Comparison of ENCODE assay signal across 8 mouse cellular contexts in genomic region chr6:13069302-13070146, GRCm38 (mm10). TPM values are rescaled to one million over a fixed set of nuclear protein-coding genes. Genes with fewer than 3 reads are reported as not detected.
A peak's percentile ranks its signal among the peaks of the same experiment; 100 is the strongest.
DNase-seq lines count a peak whose midpoint lies in the region; ATAC-seq and TF ChIP-seq lines count a peak whose summit lies in the region.

Tmem106b (plus strand) TSS chr6:13069759.

- intact Hi-C loops in heart, postnatal 36 days (cut with DNase I), result no loop called here

- peak; percentile 86 for DNase-seq in G1E (ENCODE audit: low spot score)
- peak; percentile 95 to 98 for DNase-seq in cerebellum, adult 18-20 months
- peak; percentile 96 for DNase-seq in heart, postnatal 36 days
- peak; percentile 96 for DNase-seq in layer of hippocampus, adult 2 months (ENCODE audit: low spot score in 2 of 2)
- peak; percentile 98 for DNase-seq in lung, embryonic 14.5 days
- peak; percentile 96 for DNase-seq in thymus, adult 2 months

- H3K4me1 ChIP-seq in G1E (ENCODE audit: insufficient read depth, low read depth, low read length), result peaks cover 15% of the 10 kb centered on the region
- peaks cover 9% of the 10 kb centered on the region for H3K4me1 ChIP-seq in forebrain, embryonic 16.5 days (replicated peaks; ENCODE audit: control insufficient read depth, insufficient read depth, low read length)
- 0 out of 2 replicates have a peak, but pooled peaks cover 3% of the 10 kb centered on the region for H3K4me1 ChIP-seq in lung, embryonic 14.5 days (ENCODE audit: insufficient read depth)
- H3K4me1 ChIP-seq in olfactory bulb, adult 2 months (ENCODE audit: control insufficient read depth, insufficient read depth, low read length), result peaks cover 3% of the 10 kb centered on the region; the same call in 1 of the 2 replicates
- peaks cover 7% of the 10 kb centered on the region for H3K4me1 ChIP-seq in thymus, adult 2 months (replicated peaks; ENCODE audit: control insufficient read depth, insufficient read depth, low read length)

- TF ChIP-seq POLR2A in olfactory bulb, adult 2 months (IDR thresholded peaks at IDR 0.05; ENCODE audit: insufficient read depth, low read depth, low read length), result peak; percentile 62
- TF ChIP-seq POLR2A in thymus, adult 2 months (IDR thresholded peaks at IDR 0.05; ENCODE audit: control insufficient read depth, extremely low read depth, insufficient read depth, low read length, poor library complexity), result peak; percentile 86; the same call in 1 of the 2 replicates

- peak within 1 kb of the TSS; percentile 80 for H3K27ac ChIP-seq in forebrain, embryonic 16.5 days (ENCODE audit: low read length)
- H3K27ac ChIP-seq in layer of hippocampus, adult 2 months, result peak within 1 kb of the TSS; percentile 98
- peak within 1 kb of the TSS; percentile 69; the same call in 1 of the 2 replicates for H3K27ac ChIP-seq in lung, embryonic 14.5 days (ENCODE audit: low read depth)
- H3K27ac ChIP-seq in olfactory bulb, adult 2 months (ENCODE audit: insufficient read depth, low read depth, low read length), result peak within 1 kb of the TSS; percentile 85
- H3K27ac ChIP-seq in thymus, adult 2 months (ENCODE audit: control insufficient read depth, insufficient read depth, low read length), result peak within 1 kb of the TSS; percentile 64

- H3K36me3 ChIP-seq in G1E (replicated peaks), result peaks cover 27% of the 10 kb centered on the region
- H3K36me3 ChIP-seq in forebrain, embryonic 16.5 days (ENCODE audit: control insufficient read depth, insufficient read depth), result peaks cover 10% of the 10 kb centered on the region
- H3K36me3 ChIP-seq in lung, embryonic 14.5 days (ENCODE audit: insufficient read depth), result peaks cover 16% of the 10 kb centered on the region; the same call in 1 of the 2 replicates
- H3K36me3 ChIP-seq in thymus, adult 2 months (ENCODE audit: control insufficient read depth, insufficient read depth, low read length), result peaks cover 8% of the 10 kb centered on the region; the same call in 1 of the 2 replicates

- no peak for TF ChIP-seq CTCF in G1E (IDR thresholded peaks at IDR 0.05; ENCODE audit: low read depth, low read length)
- no peak for TF ChIP-seq CTCF in layer of hippocampus, adult 2 months (conservative IDR thresholded peaks at IDR 0.05)
- no peak for TF ChIP-seq CTCF in lung, embryonic 14.5 days (IDR thresholded peaks at IDR 0.05; ENCODE audit: low read depth)
- TF ChIP-seq CTCF in olfactory bulb, adult 2 months (IDR thresholded peaks at IDR 0.05; ENCODE audit: insufficient read depth, low read depth, low read length), result no peak
- TF ChIP-seq CTCF in thymus, adult 2 months (IDR thresholded peaks at IDR 0.05; ENCODE audit: borderline replicate concordance, control insufficient read depth, extremely low read depth, insufficient read depth, low read length, poor library complexity), result 0 out of 2 replicates have a peak, but pooled peaks have one; percentile 42

- ATAC-seq in G1E (ENCODE audit: extremely low read depth, insufficient number of reproducible peaks, low FRiP score, poor library complexity, severe bottlenecking), result peak; percentile 88
- peak; percentile 100 for ATAC-seq in forebrain, embryonic 16.5 days
- peak; percentile 99 for ATAC-seq in lung, embryonic 14.5 days (ENCODE audit: insufficient read depth)

- H3K4me2 ChIP-seq in forebrain, embryonic 16.5 days (ENCODE audit: low read length), result peak within 1 kb of the TSS; percentile 77
- H3K4me2 ChIP-seq in lung, embryonic 14.5 days, result peak within 1 kb of the TSS; percentile 77

- no peaks in the 10 kb centered on the region for H3K9me3 ChIP-seq in G1E (replicated peaks)
- H3K9me3 ChIP-seq in forebrain, embryonic 16.5 days (ENCODE audit: control insufficient read depth, low read length), result no peaks in the 10 kb centered on the region
- H3K9me3 ChIP-seq in lung, embryonic 14.5 days (ENCODE audit: low read depth, low read length), result no peaks in the 10 kb centered on the region

- no peaks in the 10 kb centered on the region for H3K27me3 ChIP-seq in G1E (ENCODE audit: insufficient read depth, low read length)
- H3K27me3 ChIP-seq in forebrain, embryonic 16.5 days (replicated peaks; ENCODE audit: control insufficient read depth, insufficient read depth, low read length), result no peaks in the 10 kb centered on the region
- H3K27me3 ChIP-seq in lung, embryonic 14.5 days (ENCODE audit: insufficient read depth, low read length), result no peaks in the 10 kb centered on the region
- no peaks in the 10 kb centered on the region for H3K27me3 ChIP-seq in thymus, adult 2 months (ENCODE audit: control insufficient read depth, insufficient read depth, low read length)

- peak within 1 kb of the TSS; percentile 91 for H3K4me3 ChIP-seq in G1E (ENCODE audit: low read depth, low read length)
- peak within 1 kb of the TSS; percentile 95 for H3K4me3 ChIP-seq in forebrain, embryonic 16.5 days (replicated peaks; ENCODE audit: low read length)
- peak within 1 kb of the TSS; percentile 90 for H3K4me3 ChIP-seq in layer of hippocampus, adult 2 months
- peak within 1 kb of the TSS; percentile 91 for H3K4me3 ChIP-seq in lung, embryonic 14.5 days (ENCODE audit: low read depth, low read length)
- H3K4me3 ChIP-seq in olfactory bulb, adult 2 months (ENCODE audit: insufficient read depth, low read depth, low read length), result peak within 1 kb of the TSS; percentile 97
- peak within 1 kb of the TSS; percentile 90 for H3K4me3 ChIP-seq in thymus, adult 2 months (ENCODE audit: control insufficient read depth, insufficient read depth, low read length)

- peak within 1 kb of the TSS; percentile 99 for H3K9ac ChIP-seq in forebrain, embryonic 16.5 days (replicated peaks; ENCODE audit: low read depth, low read length)
- peak within 1 kb of the TSS; percentile 93 for H3K9ac ChIP-seq in lung, embryonic 14.5 days

- 3% methylated on average over 57 of the region's 61 CpGs for WGBS in forebrain, embryonic 16.5 days
- 3% methylated on average over 61 of the region's 61 CpGs for WGBS in lung, embryonic 14.5 days
- WGBS in olfactory bulb, adult 2 months, result 2% methylated on average over 61 of the region's 61 CpGs
- 2% methylated on average over 61 of the region's 61 CpGs for WGBS in thymus, adult 2 months

RNA-seq across cellular contexts. Expression of gene Tmem106b, which starts in this region (rescaled TPM):
- 87.5 and 113 TPM in 2 replicates for total RNA-seq in G1E (2014; fragmentation: Nextera tagmentation)
- 47.2 and 51.5 TPM in 2 replicates for total RNA-seq in G1E (2017)
- 9.5 and 11.0 TPM in 2 replicates for polyA plus RNA-seq in G1E (2012)
- polyA plus RNA-seq in forebrain, embryonic 16.5 days (2015; fragmentation: Nextera tagmentation; extraction: Ambion mirVana), result 34.2 and 40.8 TPM in 2 replicates
- total RNA-seq in heart, postnatal 36 days (2021), result 100 to 1,000 TPM; 169 to 172 TPM
- 100 to 1,000 TPM; 188 to 208 TPM for total RNA-seq in layer of hippocampus, adult 2 months (2021)
- polyA plus RNA-seq in lung, embryonic 14.5 days (2014; fragmentation: Nextera tagmentation; extraction: Ambion mirVana), result 31.5 and 37.9 TPM in 2 replicates
- polyA plus RNA-seq in olfactory bulb, adult 2 months (2012; ENCODE audit: insufficient read depth, insufficient read length, low replicate concordance, missing spikeins), result 102 TPM in 1 of 2 replicates, not detected in the other
- polyA plus RNA-seq in thymus, adult 2 months (2012; rRNA removed), result 24.6 and 24.9 TPM in 2 replicates

Comparison
In these comparisons a context has a peak if more than half of its experiments do, and no peak if none do; other contexts are left out.
1. Peak in every context shown above with its lines: DNase-seq, ATAC-seq, H3K4me3 ChIP-seq and H3K27ac ChIP-seq.